Mouse (Mus musculus) gastrocnemius, postnatal 10 days (tissue): Measurements from ENCODE around the gene Plppr2. TPM values are rescaled to one million over a fixed set of nuclear protein-coding genes. Genes with fewer than 3 reads are reported as not detected.

Experiments
- DNase-seq: peaks from one replicate; pipeline ENCODE4 v3.0.0; 2021; ENCODE audit warnings: mixed read lengths
- long read RNA-seq, 2 experiments: library from polyadenylated mRNA; stranded (forward); transcript quantifications; one replicate each; pipeline ENCODE4 v2.0.0; 2021
- total RNA-seq, 2 experiments: library from RNA; stranded (reverse); gene quantifications; 2 replicates each; pipeline ENCODE4 v1.2.3; 2021

The Plppr2 gene
- total RNA-seq = 1 to 10 TPM; 2.3 to 3.3 TPM
- long read RNA-seq, experiment 1, partial matches to known transcripts = 1 of 7 reads
- long read RNA-seq, experiment 1, other reads (novel, unspliced or antisense) = 3 of 7 reads
- long read RNA-seq, experiment 2, partial matches to known transcripts = 1 of 1 reads
- long read RNA-seq, experiment 2, other reads (novel, unspliced or antisense) = 0 of 1 reads

DNA sequence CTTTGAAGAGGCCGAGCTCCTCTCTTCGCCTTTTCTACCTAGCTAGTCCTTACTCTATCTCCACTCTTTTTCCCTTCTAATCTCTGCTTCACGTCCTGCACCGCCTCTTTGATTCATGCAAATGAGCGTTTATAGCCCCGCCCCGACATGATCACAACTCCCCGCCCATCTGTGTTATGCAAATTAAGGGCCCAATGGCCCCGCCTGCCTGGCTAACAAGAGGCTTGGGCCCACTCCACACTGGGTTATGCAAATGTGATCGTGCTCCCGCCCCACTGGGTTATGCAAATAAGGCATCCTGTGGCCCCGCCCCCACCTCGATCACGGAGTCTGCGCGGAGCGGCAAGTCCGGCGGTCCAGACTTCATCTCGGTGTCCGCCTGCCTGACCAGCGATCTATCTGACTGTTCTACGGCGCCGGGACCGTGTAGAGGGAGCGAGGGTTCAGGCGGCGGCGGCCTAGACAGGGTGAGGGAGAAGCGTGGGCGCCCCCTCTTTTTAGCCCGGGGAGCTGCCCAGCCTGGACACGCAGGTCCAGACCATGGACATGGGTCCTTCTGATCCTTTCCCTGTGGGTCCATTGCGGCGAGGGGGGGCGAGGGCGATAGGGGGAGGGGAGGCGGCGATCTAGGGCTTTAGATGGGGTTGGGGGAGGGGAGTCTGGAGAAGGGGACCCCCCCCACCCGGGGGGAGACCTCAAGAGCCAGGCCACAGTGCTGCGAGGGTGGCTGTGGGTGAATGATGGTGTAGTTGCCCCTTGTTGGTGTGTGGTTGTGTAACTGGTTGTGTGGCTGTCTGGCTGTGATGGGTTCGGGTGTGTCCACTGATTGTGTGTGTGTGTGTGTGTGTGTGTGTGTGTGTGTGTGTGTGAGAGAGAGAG is at the start of gene Plppr2:
Plppr2 (plus strand) TSS at position 342 of the 879 bp plus-strand sequence.
- DNase-seq = peak; percentile 94

- no peak for DNase-seq
These were observed 47.6 kb upstream of the Plppr2 start for GRCm38 (mm10) chr9:21889229-21889628.

- peak; percentile 56 for DNase-seq
These were observed 35.5 kb upstream of the Plppr2 start for GRCm38 (mm10) chr9:21901223-21901820.

DNA sequence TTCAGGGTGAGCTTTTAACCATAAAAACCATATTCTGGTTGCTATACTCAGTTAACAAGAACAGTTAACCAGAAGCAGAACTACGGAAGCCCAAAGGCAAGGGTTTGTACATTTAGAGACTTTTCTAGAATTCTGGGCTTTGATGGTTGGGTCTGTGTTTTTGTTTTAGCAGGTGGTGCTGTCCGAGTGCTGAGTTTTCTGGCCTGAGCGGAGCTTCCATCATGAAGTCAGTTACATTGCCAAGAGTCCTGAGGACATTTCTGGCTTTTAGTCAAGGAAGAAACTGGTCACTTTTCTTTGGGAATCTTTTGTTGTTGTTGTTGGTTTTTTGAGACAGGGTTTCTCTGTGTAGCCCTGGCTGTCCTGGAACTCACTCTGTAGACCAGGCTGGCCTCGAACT is 32.8 kb upstream of the Plppr2 start:
- no peak for DNase-seq

- no peak for DNase-seq
These were observed 28.6 kb upstream of the Plppr2 start for GRCm38 (mm10) chr9:21908216-21908615.

DNA sequence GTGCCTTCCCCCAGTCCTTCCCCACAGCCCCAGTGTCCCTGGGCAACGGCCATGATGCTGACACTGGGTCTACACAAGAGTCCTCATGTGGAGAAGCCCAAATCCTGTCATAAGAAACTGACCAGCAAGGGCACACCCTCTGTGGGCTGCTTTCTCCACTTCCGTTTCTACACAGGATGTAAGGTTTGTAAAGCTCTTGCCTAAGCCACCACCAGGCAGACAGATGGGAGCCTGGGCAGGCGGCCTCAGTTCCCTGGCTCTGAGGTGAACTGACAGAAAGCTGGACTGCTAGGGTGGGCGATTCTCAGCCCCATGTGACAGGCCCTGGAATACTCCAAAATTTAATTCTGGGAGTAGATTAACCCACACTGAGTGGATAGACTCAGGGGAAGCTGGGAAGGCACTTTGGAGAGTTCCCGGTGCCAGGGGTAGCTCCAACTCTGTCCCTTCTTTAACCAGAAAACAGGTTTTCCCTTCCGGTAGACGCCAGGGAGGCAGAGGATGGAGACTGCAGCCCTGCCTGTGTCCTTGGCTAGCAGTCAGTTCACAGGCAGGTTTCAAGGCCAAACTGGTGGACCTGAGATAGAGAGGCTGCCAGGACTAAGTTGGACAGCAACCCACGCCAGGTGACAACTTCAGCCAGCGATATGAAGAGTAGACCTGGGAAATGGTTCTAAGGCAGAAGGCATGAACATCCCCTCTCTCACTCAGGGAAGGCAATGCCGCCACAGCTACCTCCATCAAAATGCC is 27.2 kb upstream of the Plppr2 start:
- DNase-seq = no peak

- no peak for DNase-seq
These were observed 19.9 kb upstream of the Plppr2 start for GRCm38 (mm10) chr9:21916851-21917492.

GRCm38 (mm10) chr9:21917493-21918034 is 19.3 kb upstream of the Plppr2 start:
- peak; percentile 36 for DNase-seq

GRCm38 (mm10) chr9:21918035-21918592 is 18.7 kb upstream of the Plppr2 start, which contains the start of gene Rab3d:
Rab3d (minus strand) TSS chr9:21918192.
- peak; percentile 92 for DNase-seq

- DNase-seq = no peak
These were observed 18.0 kb upstream of the Plppr2 start for GRCm38 (mm10) chr9:21918692-21919384.

- DNase-seq = no peak
These were observed 13.8 kb upstream of the Plppr2 start for GRCm38 (mm10) chr9:21923036-21923435.

DNA sequence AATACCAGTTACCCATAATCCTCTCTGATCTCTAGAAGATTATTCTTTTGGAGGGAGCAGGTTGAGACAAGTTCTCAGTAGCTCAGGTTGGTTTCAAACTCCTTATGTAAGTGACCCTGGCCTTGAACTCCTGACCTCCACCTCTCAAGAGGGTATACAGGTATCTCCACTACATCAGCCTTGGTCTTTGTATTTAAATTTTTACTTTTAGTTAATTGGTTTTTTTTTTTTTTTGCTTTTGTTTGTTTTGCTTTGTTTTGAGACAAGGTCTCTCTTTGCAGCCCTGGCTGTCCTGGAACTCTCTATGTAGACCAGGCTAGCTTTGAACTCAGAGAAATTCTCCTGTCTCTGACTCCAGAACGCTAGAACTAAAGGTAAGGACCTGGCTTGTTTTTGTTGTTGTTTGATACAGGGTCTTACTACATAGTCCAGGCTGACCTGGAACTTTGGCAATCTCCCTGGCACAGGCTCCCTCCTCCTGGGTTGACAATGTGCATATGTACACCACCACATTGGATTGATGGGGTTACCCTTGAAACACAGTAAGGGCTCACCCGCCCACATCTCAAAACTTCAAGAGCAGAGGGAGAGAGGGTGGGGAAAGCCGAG is 13.2 kb upstream of the Plppr2 start:
- no peak for DNase-seq

GRCm38 (mm10) chr9:21924099-21924493 is 12.7 kb upstream of the Plppr2 start:
- DNase-seq = peak; percentile 81

DNA sequence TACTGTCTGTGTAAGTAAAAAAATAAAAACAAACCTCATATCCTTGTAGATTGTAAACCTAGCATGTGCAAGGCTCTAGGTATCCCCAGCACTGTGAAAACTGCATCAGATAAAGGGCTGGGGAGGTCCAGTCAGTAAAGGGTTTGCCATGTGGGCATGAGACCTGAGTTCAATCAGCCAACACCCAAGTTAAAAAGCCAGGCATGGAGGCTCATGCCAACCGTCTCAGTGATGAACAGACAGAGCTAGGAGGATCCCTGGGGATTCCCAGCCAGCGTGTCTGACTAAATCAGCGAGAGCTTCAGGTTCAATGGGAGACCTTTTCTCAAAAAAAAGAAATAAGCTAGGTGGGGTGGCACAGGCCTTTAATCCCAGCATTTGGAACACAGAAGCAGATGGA is 11.8 kb upstream of the Plppr2 start:
- DNase-seq = no peak

DNA sequence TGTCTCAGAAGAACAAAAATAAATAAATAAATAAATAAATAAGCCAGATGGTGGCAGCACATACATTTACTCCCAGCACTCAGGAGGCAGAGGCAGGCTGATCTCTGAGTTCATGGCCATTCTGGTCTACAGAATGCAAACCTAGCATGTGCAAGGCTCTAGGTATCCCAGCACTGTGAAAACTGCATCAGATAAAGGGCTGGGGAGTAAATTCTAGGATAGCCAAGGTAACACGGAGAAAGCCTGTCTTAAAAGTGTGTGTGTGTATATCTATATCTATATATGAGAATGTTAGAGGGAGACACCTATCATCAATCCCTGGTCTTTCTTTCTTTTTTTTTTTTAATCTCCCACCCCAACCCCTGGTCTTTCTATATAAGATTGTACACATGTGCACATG is 11.3 kb upstream of the Plppr2 start:
- DNase-seq = no peak

DNA sequence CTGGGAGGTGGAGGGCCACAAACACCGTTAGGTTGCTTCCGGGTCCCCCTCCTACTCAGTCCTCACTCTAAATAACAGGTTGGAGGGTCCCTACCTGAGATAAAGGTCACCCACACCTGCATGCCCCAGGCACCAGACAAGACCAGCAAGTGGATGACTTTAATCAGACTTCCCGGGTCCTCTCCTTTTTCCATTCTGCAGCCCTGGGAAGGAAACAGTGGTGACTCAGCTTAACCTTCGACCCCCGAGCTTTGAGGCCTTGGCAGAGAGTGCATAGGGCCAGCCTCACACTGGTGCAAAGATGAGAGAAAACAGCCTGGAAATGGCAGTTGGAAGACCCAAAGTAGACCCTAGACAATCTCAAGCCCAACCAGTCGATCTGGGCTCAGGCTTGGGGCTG is 10.7 kb upstream of the Plppr2 start:
- DNase-seq = no peak

DNA sequence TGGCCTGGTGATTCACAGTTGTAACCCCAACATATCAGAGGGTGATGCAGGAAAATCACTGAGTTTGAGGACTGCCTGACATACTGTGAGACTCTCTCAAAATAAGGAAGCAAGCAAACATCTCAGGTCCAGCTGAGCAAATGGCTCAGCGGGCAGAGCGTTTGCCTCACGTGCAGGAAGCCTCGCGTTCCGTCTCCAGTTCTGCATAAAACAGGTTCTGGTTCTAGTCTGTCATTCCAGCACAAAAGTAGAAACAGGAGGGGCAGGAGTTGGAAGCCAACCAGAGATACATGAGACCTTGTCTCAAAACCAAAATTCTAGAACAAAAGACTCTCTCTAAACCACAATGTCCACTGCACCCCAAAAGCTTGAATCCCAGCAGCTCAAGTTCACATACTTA is 10.0 kb upstream of the Plppr2 start:
- no peak for DNase-seq

GRCm38 (mm10) chr9:21927208-21927753 is 9.6 kb upstream of the Plppr2 start, which contains the start of the genes Ccdc159 and Tmem205:
Ccdc159 (plus strand) TSS chr9:21927471.
Tmem205 (minus strand) TSS chr9:21927556.
- DNase-seq = peak; percentile 82

- no peak for DNase-seq
These were observed 7.6 kb upstream of the Plppr2 start for GRCm38 (mm10) chr9:21929208-21929607.

GRCm38 (mm10) chr9:21932006-21932405 is 4.8 kb upstream of the Plppr2 start:
- DNase-seq = no peak
